Comparison of ENCODE assay signal across 10 mouse cellular contexts in the genomic region with DNA sequence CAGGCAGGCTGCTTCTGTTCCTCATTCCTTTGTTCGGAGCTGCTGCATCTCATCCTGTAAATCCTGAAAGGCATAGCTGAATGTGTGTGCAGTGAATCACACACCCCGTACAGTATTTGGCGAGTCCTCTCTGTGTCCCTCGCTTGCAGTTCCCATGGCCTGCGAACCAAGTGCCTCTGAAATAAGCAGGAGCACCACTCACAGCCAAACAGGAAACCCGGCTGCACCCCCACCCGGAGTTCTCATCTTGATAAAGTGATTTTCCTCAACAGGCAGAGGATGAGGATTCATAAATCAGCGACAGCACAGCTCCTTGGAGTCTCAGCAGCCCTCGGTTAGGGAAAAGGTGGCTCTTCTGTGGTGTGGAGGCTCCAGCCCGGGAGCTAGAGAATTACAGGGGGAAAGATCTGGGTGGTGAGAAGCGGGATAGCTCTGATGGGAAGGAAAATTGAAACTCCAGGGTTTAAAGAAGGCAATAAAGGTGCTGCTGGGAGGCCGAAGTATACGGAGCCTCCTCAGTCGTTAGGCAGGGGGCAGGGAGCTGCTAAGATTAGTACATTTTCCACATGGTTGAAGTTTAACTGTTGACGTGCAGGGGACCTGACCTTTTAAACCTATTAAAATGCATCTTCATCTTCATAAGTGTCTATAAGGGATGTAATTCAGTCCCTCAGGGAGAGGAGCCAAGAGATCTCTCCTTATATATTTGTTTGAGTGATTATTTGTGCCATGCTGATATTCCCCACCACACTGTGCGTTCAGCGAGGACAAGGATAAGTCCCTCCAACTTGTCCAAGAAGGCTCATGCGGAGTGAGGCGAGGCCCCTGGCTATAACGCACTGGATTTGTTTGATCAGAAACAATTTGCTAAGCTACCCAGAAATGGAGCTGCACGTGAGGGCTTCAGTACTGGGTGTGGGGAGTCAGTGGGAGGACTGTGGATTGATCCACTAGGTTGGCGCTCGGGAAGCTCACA. TPM values are rescaled to one million over a fixed set of nuclear protein-coding genes. Genes with fewer than 3 reads are reported as not detected.
DNase-seq lines count a peak whose midpoint lies in the region; ATAC-seq lines count a peak whose summit lies in the region.
"Had no signal": no experiment of that assay in that cellular context is flagged by ENCODE, and none has a peak within 500 bp of the region (broad histone marks: within the 10 kb centered on the region; RNA-seq: fewer than 3 reads in every experiment).

No protein-coding gene starts in this region.

- H3K4me3 ChIP-seq in heart, embryonic 10.5 days = no peak overlapping the region
- no peak overlapping the region for H3K4me3 ChIP-seq in kidney, embryonic 14.5 days (ENCODE audit: low read length)

- no peaks in the 10 kb centered on the region for H3K27me3 ChIP-seq in heart, embryonic 10.5 days (ENCODE audit: insufficient read depth, poor library complexity, severe bottlenecking)
- no peaks in the 10 kb centered on the region for H3K27me3 ChIP-seq in kidney, embryonic 14.5 days (ENCODE audit: control insufficient read depth, insufficient read depth, low read length)

- 0 out of 2 replicates have a peak overlapping the region, but pooled peaks have one; percentile 14 for H3K9ac ChIP-seq in kidney, embryonic 14.5 days (ENCODE audit: low read depth, low read length)

- H3K36me3 ChIP-seq in heart, embryonic 10.5 days = no peaks in the 10 kb centered on the region
- no peaks in the 10 kb centered on the region for H3K36me3 ChIP-seq in kidney, embryonic 14.5 days (ENCODE audit: control insufficient read depth, insufficient read depth, low read length)

- peak overlapping the region; percentile 42 for H3K27ac ChIP-seq in heart, embryonic 10.5 days
- H3K27ac ChIP-seq in kidney, embryonic 14.5 days (ENCODE audit: low read depth, low read length) = peak overlapping the region; percentile 17; the same call in 1 of the 2 replicates

- H3K9me3 ChIP-seq in heart, embryonic 10.5 days = no peaks in the 10 kb centered on the region
- H3K9me3 ChIP-seq in kidney, embryonic 14.5 days (ENCODE audit: control insufficient read depth, low read length) = no peaks in the 10 kb centered on the region

- no peak for ATAC-seq in kidney, embryonic 14.5 days (ENCODE audit: low FRiP score, low TSS enrichment)
- no peak for ATAC-seq in megakaryocyte-erythroid progenitor cell, adult 5-6 weeks (replicated peaks; ENCODE audit: low FRiP score, low TSS enrichment, poor library complexity, severe bottlenecking)
- ATAC-seq in frontal cortex, adult (ENCODE audit: low TSS enrichment) = no peak
- ATAC-seq: midbrain, embryonic 16.5 days had no signal

- no peak overlapping the region; the same call in 1 of the 2 replicates for H3K4me2 ChIP-seq in kidney, embryonic 14.5 days (replicated peaks; ENCODE audit: low read depth, low read length)

- no peak for DNase-seq in heart, embryonic 10.5 days (ENCODE audit: low spot score)
- no peak for DNase-seq in heart, adult 8-10 months (ENCODE audit: low spot score)
- DNase-seq in adrenal gland, postnatal 25 days = peak; percentile 25
- peak; percentile 74 for DNase-seq in lung, postnatal 36 days
- DNase-seq in spleen, postnatal 4 days (ENCODE audit: low spot score in 2 of 2) = no peak
- DNase-seq: thymus, postnatal 25 days had no signal

- WGBS in heart, embryonic 10.5 days = 58% methylated on average over 23 of the region's 23 CpGs
- WGBS in kidney, embryonic 14.5 days = 33% methylated on average over 23 of the region's 23 CpGs

- peaks cover 12% of the 10 kb centered on the region for H3K4me1 ChIP-seq in heart, embryonic 10.5 days
- H3K4me1 ChIP-seq in kidney, embryonic 14.5 days (ENCODE audit: control insufficient read depth, insufficient read depth, low read length) = peaks cover 15% of the 10 kb centered on the region

RNA-seq across cellular contexts. Expression of a gene that starts 22.7 kb away (rescaled TPM):
- 1.5 and 2.2 TPM in 2 replicates for polyA plus RNA-seq in heart, embryonic 10.5 days (2016; fragmentation: Nextera tagmentation; extraction: Ambion mirVana)
- 1 to 10 TPM; 1.6 to 3.1 (median 1.9) TPM for total RNA-seq in heart, adult 8-10 months (2022)
- total RNA-seq in adrenal gland, postnatal 25 days (2021) = 5.4 and 6.4 TPM in 2 replicates
- polyA plus RNA-seq in kidney, embryonic 14.5 days (2014; fragmentation: Nextera tagmentation; extraction: Ambion mirVana) = 4.9 and 8.4 TPM in 2 replicates
- total RNA-seq in megakaryocyte-erythroid progenitor cell, adult 5-6 weeks (2014; fragmentation: Nextera tagmentation) = not detected in 2 replicates
- total RNA-seq in megakaryocyte-erythroid progenitor cell, adult 5-6 weeks (2017) = not detected in 2 replicates

RNA-seq across cellular contexts. Expression of a gene that starts 27.6 kb away (rescaled TPM):
- polyA plus RNA-seq in heart, embryonic 10.5 days (2016; fragmentation: Nextera tagmentation; extraction: Ambion mirVana) = 33.7 and 49.0 TPM in 2 replicates
- 1 to 10 TPM; 4.9 to 6.1 (median 5.5) TPM for total RNA-seq in heart, adult 8-10 months (2022)
- 15.1 and 21.7 TPM in 2 replicates for total RNA-seq in adrenal gland, postnatal 25 days (2021)
- 20.8 and 29.5 TPM in 2 replicates for polyA plus RNA-seq in kidney, embryonic 14.5 days (2014; fragmentation: Nextera tagmentation; extraction: Ambion mirVana)
- total RNA-seq in megakaryocyte-erythroid progenitor cell, adult 5-6 weeks (2014; fragmentation: Nextera tagmentation) = 2.5 and 4.7 TPM in 2 replicates
- 2.3 TPM in 1 of 2 replicates, not detected in the other for total RNA-seq in megakaryocyte-erythroid progenitor cell, adult 5-6 weeks (2017)

Comparison
In these comparisons a context has a peak if more than half of its experiments do, and no peak if none do; other contexts are left out.
1. DNase-seq: peak in adrenal gland, postnatal 25 days (single experiment) and lung, postnatal 36 days (single experiment); none in heart, embryonic 10.5 days (single experiment), heart, adult 8-10 months (single experiment) and spleen, postnatal 4 days (0 of 2).